Mouse (Mus musculus) G1E (cell line): ENCODE data around the gene Pdzd2. TPM values are rescaled to one million over a fixed set of nuclear protein-coding genes. Genes with fewer than 3 reads are reported as not detected.

ENCODE experiments used
- ATAC-seq: 2 replicates; pipeline ENCODE4 v1.8.0; 2016; ENCODE audit warnings: mild to moderate bottlenecking; ENCODE audit not compliant: insufficient number of reproducible peaks, poor library complexity, low FRiP score, severe bottlenecking; ENCODE audit errors: extremely low read depth
- DNase-seq: peaks from one replicate; pipeline ENCODE4 v3.0.0; 2012; ENCODE audit warnings: low spot score
- H3K27me3 ChIP-seq: 2 replicates; pipeline ENCODE4 v1.6.1; 2012; ENCODE audit warnings: mild to moderate bottlenecking, low read length, inconsistent platforms; ENCODE audit not compliant: insufficient read depth
- H3K36me3 ChIP-seq: replicated peaks from 2 replicates; pipeline ENCODE3; 2012; ENCODE audit warnings: mild to moderate bottlenecking, inconsistent platforms
- H3K4me1 ChIP-seq: 2 replicates; pipeline ENCODE4 v1.6.1; 2012; ENCODE audit warnings: low read depth, low read length, inconsistent platforms, mixed read lengths; ENCODE audit not compliant: insufficient read depth
- H3K4me3 ChIP-seq: 2 replicates; pipeline ENCODE4 v1.5.1; 2012; ENCODE audit warnings: low read depth, mild to moderate bottlenecking, inconsistent platforms, low read length, moderate library complexity, mixed read lengths
- H3K9me3 ChIP-seq: replicated peaks from 2 replicates; pipeline ENCODE4 v1.6.1; 2012; ENCODE audit warnings: inconsistent platforms
- CTCF ChIP-seq: IDR thresholded peaks from 2 replicates; pipeline ENCODE4 v1.5.1; 2012; ENCODE audit warnings: low read depth, low read length, inconsistent platforms, mixed read lengths
- GATA1 ChIP-seq: IDR thresholded peaks from 2 replicates; pipeline ENCODE4 v1.6.1; 2012; ENCODE audit warnings: borderline replicate concordance, low read length, inconsistent platforms, mixed read lengths
- GATA2 ChIP-seq: IDR thresholded peaks from 2 replicates; pipeline ENCODE4 v1.6.1; 2012; ENCODE audit warnings: low read depth, low read length, inconsistent platforms, borderline replicate concordance
- POLR2AphosphoS5 ChIP-seq: IDR thresholded peaks from 2 replicates; pipeline ENCODE4 v1.6.1; 2012; ENCODE audit warnings: low read depth, low read length, inconsistent platforms; ENCODE audit not compliant: insufficient replicate concordance
- TAL1 ChIP-seq: conservative IDR thresholded peaks from 2 replicates; pipeline ENCODE4 v1.6.1; 2012; ENCODE audit warnings: low read depth, low read length, inconsistent platforms, mixed read lengths
- polyA plus RNA-seq: library from polyadenylated mRNA; stranded (reverse); fragments of >175 nt; gene quantifications from 2 replicates; pipeline ENCODE4 v1.2.3, GENCODE M21; 2012
- total RNA-seq, 2 experiments: library from RNA; stranded (forward) in 1 of 2; stranded (reverse) in 1 of 2; fragments of 200-1000 nt in 1 of 2; fragments of >200 nt in 1 of 2; fragmentation: Nextera tagmentation in 1 of 2; gene quantifications; 2 replicates each; pipeline ENCODE4 v1.2.3; 2014 to 2017

Pdzd2 gene
- total and polyA plus RNA-seq, 3 experiments: 0.18 to 1.8 (median 0.98) TPM

DNA sequence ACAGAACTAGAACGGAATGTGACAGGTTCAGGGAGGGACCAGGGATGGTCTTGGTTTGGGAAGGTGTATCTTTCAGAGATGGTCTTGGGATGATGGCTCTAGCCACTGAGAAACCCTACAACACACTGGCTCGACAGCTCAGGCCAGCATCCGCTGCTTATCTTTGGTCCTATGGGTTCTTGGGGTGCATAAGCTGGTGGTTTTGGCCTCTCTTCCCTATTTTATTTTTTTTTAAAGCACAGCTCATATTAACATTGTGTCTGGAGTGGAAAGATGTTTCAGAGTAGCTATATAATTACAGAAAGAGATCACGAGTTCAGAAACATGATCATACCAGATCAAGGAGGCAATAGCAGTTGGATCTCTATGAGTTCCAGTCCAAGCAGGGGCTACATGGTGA lies 375.6 kb downstream of the Pdzd2 start:
- Histone ChIP-seq H3K4me3 (no peak overlapping the region), H3K4me1 (peaks cover 62% of the 10 kb centered on the region), H3K9me3 (no peaks in the 10 kb centered on the region), H3K27me3 (no peaks in the 10 kb centered on the region), H3K36me3 (peaks cover 58% of the 10 kb centered on the region)
- no peak for DNase-seq
- no peak for ATAC-seq
- no peak for TF ChIP-seq GATA1
- no peak for TF ChIP-seq CTCF
- no peak for TF ChIP-seq TAL1
- TF ChIP-seq POLR2AphosphoS5: no peak
- TF ChIP-seq GATA2: no peak

GRCm38 (mm10) chr15:12362701-12363040 lies 377.1 kb downstream of the Pdzd2 start:
- Histone ChIP-seq H3K4me3 (no peak overlapping the region), H3K4me1 (peaks cover 55% of the 10 kb centered on the region), H3K27me3 (no peaks in the 10 kb centered on the region), H3K36me3 (peaks cover 71% of the 10 kb centered on the region), H3K9me3 (no peaks in the 10 kb centered on the region)
- no peak for TF ChIP-seq CTCF
- TF ChIP-seq TAL1: no peak
- no peak for TF ChIP-seq GATA1
- no peak for TF ChIP-seq POLR2AphosphoS5
- TF ChIP-seq GATA2: no peak
- no peak for DNase-seq
- no peak for ATAC-seq

- DNase-seq: no peak
- TF ChIP-seq GATA2 (no peak), TAL1 (no peak), CTCF (no peak), POLR2AphosphoS5 (no peak), GATA1 (no peak)
These were observed 377.6 kb downstream of the Pdzd2 start for GRCm38 (mm10) chr15:12362001-12362700.

DNA sequence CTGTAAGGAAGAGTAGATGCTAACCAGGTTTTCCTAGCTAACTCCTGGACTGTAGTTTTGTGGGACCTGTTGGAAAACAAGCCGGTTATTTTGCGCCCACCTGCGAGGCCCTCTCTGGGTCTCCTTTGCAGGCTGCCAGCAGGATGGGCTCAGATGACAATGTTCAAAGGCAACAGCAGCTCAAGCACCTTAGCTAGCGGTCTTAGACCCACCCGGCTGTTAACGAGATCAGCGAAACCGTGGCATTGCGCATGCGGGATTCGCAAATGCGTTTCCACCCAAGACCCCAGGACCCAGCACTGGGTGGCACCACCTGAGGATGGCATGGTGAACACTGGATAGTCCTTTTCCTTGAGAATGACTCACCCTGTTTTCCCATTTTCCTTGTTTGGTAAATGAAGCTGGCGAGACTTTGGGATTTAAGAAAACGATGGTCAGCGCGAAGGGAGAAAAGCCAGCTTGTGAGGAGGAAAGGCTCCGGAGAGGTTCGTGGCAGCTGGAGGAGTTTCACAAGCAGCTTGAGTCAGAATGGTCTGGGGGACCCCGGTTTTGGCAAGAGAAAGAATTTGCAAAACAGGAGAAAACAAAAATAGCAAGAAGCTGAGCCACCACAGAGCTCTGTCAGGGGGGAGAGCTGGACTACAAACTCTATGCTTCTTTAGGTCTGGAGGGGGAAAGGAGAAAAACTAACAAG lies 379.1 kb downstream of the Pdzd2 start:
- no peak for TF ChIP-seq CTCF
- TF ChIP-seq GATA2: no peak
- no peak for TF ChIP-seq GATA1
- no peak for TF ChIP-seq POLR2AphosphoS5
- TF ChIP-seq TAL1: no peak

More at GRCm38 (mm10) chr15:12362001-12362700, 377.6 kb downstream of the Pdzd2 start:
- no peaks in the 10 kb centered on the region for H3K9me3 ChIP-seq
- peaks cover 57% of the 10 kb centered on the region for H3K4me1 ChIP-seq
- H3K36me3 ChIP-seq: peaks cover 75% of the 10 kb centered on the region
- H3K4me3 ChIP-seq: no peak overlapping the region
- ATAC-seq: no peak
- no peaks in the 10 kb centered on the region for H3K27me3 ChIP-seq

DNA sequence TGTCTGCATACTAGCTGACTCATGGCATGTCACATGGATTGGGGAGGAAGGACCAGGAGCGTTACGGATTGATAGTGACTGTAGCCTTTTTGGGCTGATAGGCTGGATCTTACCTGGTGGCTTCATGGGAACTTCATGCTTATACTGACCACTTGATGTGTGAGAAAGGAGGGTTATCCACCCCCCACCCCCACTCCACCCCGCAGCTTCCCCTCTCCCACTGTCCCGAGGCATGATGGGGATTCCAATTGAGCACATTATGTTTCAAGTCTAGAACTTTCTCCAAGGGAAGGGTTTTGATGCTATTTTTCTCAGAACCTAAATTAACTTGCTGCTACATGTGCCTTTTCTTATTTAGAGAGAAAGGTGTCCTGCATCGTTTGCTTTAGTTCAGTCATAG lies 381.3 kb downstream of the Pdzd2 start:
- no peak for ATAC-seq
- peaks cover 44% of the 10 kb centered on the region for H3K4me1 ChIP-seq

More for the DNA sequence above, 379.1 kb downstream of the Pdzd2 start:
- Histone ChIP-seq H3K27me3 (no peaks in the 10 kb centered on the region), H3K4me3 (no peak overlapping the region), H3K9me3 (no peaks in the 10 kb centered on the region), H3K4me1 (peaks cover 55% of the 10 kb centered on the region), H3K36me3 (peaks cover 84% of the 10 kb centered on the region)
- no peak for DNase-seq
- no peak for ATAC-seq

GRCm38 (mm10) chr15:12357459-12357858 lies 382.3 kb downstream of the Pdzd2 start:
- H3K36me3 ChIP-seq: peaks cover 94% of the 10 kb centered on the region
- H3K4me1 ChIP-seq: peaks cover 36% of the 10 kb centered on the region
- H3K27me3 ChIP-seq: no peaks in the 10 kb centered on the region
- H3K4me3 ChIP-seq: no peak overlapping the region
- no peak for TF ChIP-seq CTCF
- ATAC-seq (no peak), DNase-seq (no peak)
- no peaks in the 10 kb centered on the region for H3K9me3 ChIP-seq

More for the DNA sequence above, 381.3 kb downstream of the Pdzd2 start:
- no peaks in the 10 kb centered on the region for H3K9me3 ChIP-seq
- H3K27me3 ChIP-seq: no peaks in the 10 kb centered on the region
- no peak overlapping the region for H3K4me3 ChIP-seq
- TF ChIP-seq TAL1 (no peak), CTCF (no peak), GATA1 (no peak), GATA2 (no peak), POLR2AphosphoS5 (no peak)
- H3K36me3 ChIP-seq: peaks cover 93% of the 10 kb centered on the region
- DNase-seq: no peak
